Mouse (Mus musculus): ENCODE measurements around the gene Fscb. TPM values are rescaled to one million over a fixed set of nuclear protein-coding genes. Genes with fewer than 3 reads are reported as not detected.

The Fscb gene
- polyA plus RNA-seq (2015; fragmentation: Nextera tagmentation; extraction: Ambion mirVana), result not detected in 2 replicates

DNA sequence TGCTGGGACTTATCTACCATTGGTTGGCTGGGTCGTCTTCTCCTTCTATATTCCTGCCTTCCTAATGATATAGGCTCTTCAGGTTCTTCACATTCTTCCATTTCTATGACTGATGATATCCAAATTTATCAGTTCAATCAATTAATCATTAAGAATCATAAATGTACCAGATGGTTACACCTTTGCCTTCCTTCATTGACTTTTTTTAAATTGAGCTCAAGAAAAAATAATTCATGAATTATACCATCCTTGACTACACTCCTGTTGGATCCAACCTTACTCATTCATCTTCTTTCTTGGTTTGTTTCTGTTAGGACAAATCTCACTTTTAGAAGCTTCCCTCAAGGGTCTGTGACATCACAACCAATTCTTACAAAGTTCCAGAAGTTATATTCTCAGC, at the start of gene Fscb:
Fscb (minus strand) TSS at position 101 of the 400 bp plus-strand sequence.
- no peak within 1 kb of the TSS for H3K4me2 ChIP-seq (ENCODE audit: low read depth, low read length)
- no peak within 1 kb of the TSS for H3K4me3 ChIP-seq (ENCODE audit: low read depth, low read length)
- H3K36me3 ChIP-seq (replicated peaks; ENCODE audit: insufficient read depth, low read length), result no peaks in the 10 kb centered on the region
- no peak within 1 kb of the TSS for H3K9ac ChIP-seq (replicated peaks)
- ATAC-seq (no peak), DNase-seq (no peak)
- TF ChIP-seq EP300 (IDR thresholded peaks at IDR 0.05; ENCODE audit: low read depth) (no peak), CTCF (IDR thresholded peaks at IDR 0.05; ENCODE audit: low read depth) (no peak)
- H3K27me3 ChIP-seq (ENCODE audit: insufficient read depth, low read length), result no peaks in the 10 kb centered on the region
- H3K27ac ChIP-seq (ENCODE audit: low read depth), result no peak within 1 kb of the TSS
- H3K9me3 ChIP-seq (ENCODE audit: low read length), result no peaks in the 10 kb centered on the region
- 56% methylated on average over 1 of the region's 1 CpGs for WGBS (ENCODE audit: insufficient replicate concordance)
- no peaks in the 10 kb centered on the region for H3K4me1 ChIP-seq (ENCODE audit: insufficient read depth)

- ATAC-seq, result no peak
- no peak for DNase-seq
These were observed 42.3 kb upstream of the Fscb start for GRCm38 (mm10) chr12:64516775-64517174.

GRCm38 (mm10) chr12:64513439-64513838, 38.9 kb upstream of the Fscb start:
- Histone ChIP-seq H3K4me2 (ENCODE audit: low read depth, low read length) (no peak overlapping the region), H3K4me3 (ENCODE audit: low read depth, low read length) (no peak overlapping the region), H3K36me3 (replicated peaks; ENCODE audit: insufficient read depth, low read length) (no peaks in the 10 kb centered on the region), H3K27ac (ENCODE audit: low read depth) (no peak overlapping the region), H3K9ac (replicated peaks) (no peak overlapping the region), H3K4me1 (ENCODE audit: insufficient read depth) (no peaks in the 10 kb centered on the region), H3K27me3 (ENCODE audit: insufficient read depth, low read length) (no peaks in the 10 kb centered on the region), H3K9me3 (ENCODE audit: low read length) (no peaks in the 10 kb centered on the region)
- ATAC-seq (no peak), DNase-seq (no peak)
- no peak for TF ChIP-seq EP300 (IDR thresholded peaks at IDR 0.05; ENCODE audit: low read depth)
- no peak for TF ChIP-seq CTCF (IDR thresholded peaks at IDR 0.05; ENCODE audit: low read depth)
- WGBS (ENCODE audit: insufficient replicate concordance), result 74% methylated on average over 1 of the region's 1 CpGs

More at GRCm38 (mm10) chr12:64516775-64517174, 42.3 kb upstream of the Fscb start:
- H3K9ac ChIP-seq (replicated peaks), result no peak overlapping the region
- no peak overlapping the region for H3K4me2 ChIP-seq (ENCODE audit: low read depth, low read length)
- H3K4me3 ChIP-seq (ENCODE audit: low read depth, low read length), result no peak overlapping the region
- TF ChIP-seq EP300 (IDR thresholded peaks at IDR 0.05; ENCODE audit: low read depth), result no peak
- TF ChIP-seq CTCF (IDR thresholded peaks at IDR 0.05; ENCODE audit: low read depth), result no peak
- WGBS (ENCODE audit: insufficient replicate concordance), result 44% methylated on average over 2 of the region's 2 CpGs
- no peaks in the 10 kb centered on the region for H3K27me3 ChIP-seq (ENCODE audit: insufficient read depth, low read length)
- H3K36me3 ChIP-seq (replicated peaks; ENCODE audit: insufficient read depth, low read length), result no peaks in the 10 kb centered on the region
- H3K4me1 ChIP-seq (ENCODE audit: insufficient read depth), result no peaks in the 10 kb centered on the region
- no peaks in the 10 kb centered on the region for H3K9me3 ChIP-seq (ENCODE audit: low read length)
- no peak overlapping the region for H3K27ac ChIP-seq (ENCODE audit: low read depth)

GRCm38 (mm10) chr12:64497706-64498105, 23.2 kb upstream of the Fscb start:
- no peaks in the 10 kb centered on the region for H3K36me3 ChIP-seq (replicated peaks; ENCODE audit: insufficient read depth, low read length)
- no peak for DNase-seq
- TF ChIP-seq CTCF (IDR thresholded peaks at IDR 0.05; ENCODE audit: low read depth), result no peak
- TF ChIP-seq EP300 (IDR thresholded peaks at IDR 0.05; ENCODE audit: low read depth), result no peak
- H3K4me2 ChIP-seq (ENCODE audit: low read depth, low read length), result no peak overlapping the region
- H3K9me3 ChIP-seq (ENCODE audit: low read length), result no peaks in the 10 kb centered on the region
- no peak overlapping the region for H3K9ac ChIP-seq (replicated peaks)
- no peak overlapping the region for H3K27ac ChIP-seq (ENCODE audit: low read depth)
- no peak overlapping the region for H3K4me3 ChIP-seq (ENCODE audit: low read depth, low read length)
- no peak for ATAC-seq
- WGBS (ENCODE audit: insufficient replicate concordance), result 66% methylated on average over 5 of the region's 5 CpGs
- no peaks in the 10 kb centered on the region for H3K4me1 ChIP-seq (ENCODE audit: insufficient read depth)
- H3K27me3 ChIP-seq (ENCODE audit: insufficient read depth, low read length), result no peaks in the 10 kb centered on the region

DNA sequence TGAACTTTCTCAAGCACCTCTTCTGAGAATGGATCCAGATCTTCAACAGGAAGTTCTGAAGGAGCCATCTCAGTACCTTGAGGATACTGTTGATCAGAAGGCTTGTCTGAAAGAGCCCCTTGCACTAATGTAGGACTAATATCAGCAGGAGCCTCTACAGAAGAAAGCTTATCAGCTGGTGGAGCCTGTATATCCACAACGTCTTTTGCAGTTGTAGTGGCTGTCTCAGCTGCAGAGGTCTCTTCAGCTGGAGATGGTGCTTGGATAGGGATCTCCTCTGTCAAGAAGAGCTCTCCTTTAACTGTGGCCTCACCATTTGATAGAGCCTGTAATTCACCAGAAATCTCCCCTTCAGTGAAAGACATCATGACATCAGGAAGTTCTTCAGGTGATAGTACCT, 875 bp downstream of the Fscb start:
- ATAC-seq, result no peak

GRCm38 (mm10) chr12:64473136-64473535, 1.4 kb downstream of the Fscb start:
- ATAC-seq, result no peak
- no peak for DNase-seq
- no peak overlapping the region for H3K4me2 ChIP-seq (ENCODE audit: low read depth, low read length)
- no peak overlapping the region for H3K27ac ChIP-seq (ENCODE audit: low read depth)
- H3K4me3 ChIP-seq (ENCODE audit: low read depth, low read length), result no peak overlapping the region
- H3K27me3 ChIP-seq (ENCODE audit: insufficient read depth, low read length), result no peaks in the 10 kb centered on the region
- no peaks in the 10 kb centered on the region for H3K9me3 ChIP-seq (ENCODE audit: low read length)
- no peaks in the 10 kb centered on the region for H3K36me3 ChIP-seq (replicated peaks; ENCODE audit: insufficient read depth, low read length)
- no peaks in the 10 kb centered on the region for H3K4me1 ChIP-seq (ENCODE audit: insufficient read depth)
- H3K9ac ChIP-seq (replicated peaks), result no peak overlapping the region
- TF ChIP-seq CTCF (IDR thresholded peaks at IDR 0.05; ENCODE audit: low read depth) (no peak), EP300 (IDR thresholded peaks at IDR 0.05; ENCODE audit: low read depth) (no peak)
- WGBS (ENCODE audit: insufficient replicate concordance), result 84% methylated on average over 1 of the region's 1 CpGs

More for the DNA sequence above, 875 bp downstream of the Fscb start:
- Histone ChIP-seq H3K4me2 (ENCODE audit: low read depth, low read length) (no peak overlapping the region), H3K27ac (ENCODE audit: low read depth) (no peak overlapping the region), H3K4me3 (ENCODE audit: low read depth, low read length) (no peak overlapping the region), H3K27me3 (ENCODE audit: insufficient read depth, low read length) (no peaks in the 10 kb centered on the region), H3K36me3 (replicated peaks; ENCODE audit: insufficient read depth, low read length) (no peaks in the 10 kb centered on the region), H3K4me1 (ENCODE audit: insufficient read depth) (no peaks in the 10 kb centered on the region), H3K9me3 (ENCODE audit: low read length) (no peaks in the 10 kb centered on the region), H3K9ac (replicated peaks) (no peak overlapping the region)
- WGBS (ENCODE audit: insufficient replicate concordance), result 56% methylated on average over 1 of the region's 1 CpGs
- TF ChIP-seq CTCF (IDR thresholded peaks at IDR 0.05; ENCODE audit: low read depth), result no peak
- no peak for TF ChIP-seq EP300 (IDR thresholded peaks at IDR 0.05; ENCODE audit: low read depth)
- DNase-seq, result no peak

GRCm38 (mm10) chr12:64455228-64455627, 19.3 kb downstream of the Fscb start:
- Histone ChIP-seq H3K9ac (replicated peaks) (no peak overlapping the region), H3K4me2 (ENCODE audit: low read depth, low read length) (no peak overlapping the region), H3K27ac (ENCODE audit: low read depth) (no peak overlapping the region), H3K27me3 (ENCODE audit: insufficient read depth, low read length) (no peaks in the 10 kb centered on the region), H3K9me3 (ENCODE audit: low read length) (no peaks in the 10 kb centered on the region), H3K4me3 (ENCODE audit: low read depth, low read length) (no peak overlapping the region), H3K36me3 (replicated peaks; ENCODE audit: insufficient read depth, low read length) (no peaks in the 10 kb centered on the region), H3K4me1 (ENCODE audit: insufficient read depth) (no peaks in the 10 kb centered on the region)
- TF ChIP-seq CTCF (IDR thresholded peaks at IDR 0.05; ENCODE audit: low read depth), result no peak
- no peak for TF ChIP-seq EP300 (IDR thresholded peaks at IDR 0.05; ENCODE audit: low read depth)
- DNase-seq, result no peak
- no peak for ATAC-seq

Data from liver, postnatal 0 days (tissue).